Mouse (Mus musculus) limb, embryonic 10.5 days (tissue): ENCODE data around the gene S100a5. TPM values are rescaled to one million over a fixed set of nuclear protein-coding genes. Genes with fewer than 3 reads are reported as not detected.

Experiments
- DNase-seq: peaks from one replicate; pipeline ENCODE4 v3.0.0-alpha.2; 2017; ENCODE audit warnings: low spot score
- H3K27ac ChIP-seq: fragments of 300-500 bp; sonication (generic); 2 replicates; pipeline ENCODE4 v1.5.1; 2016; ENCODE audit warnings: mild to moderate bottlenecking
- H3K27me3 ChIP-seq: fragments of 300-500 bp; sonication (generic); 2 replicates; pipeline ENCODE4 v1.6.1; 2016; ENCODE audit warnings: low read depth, mild to moderate bottlenecking; ENCODE audit not compliant: poor library complexity, severe bottlenecking
- H3K36me3 ChIP-seq: fragments of 300-500 bp; sonication (generic); 2 replicates; pipeline ENCODE4 v1.6.1; 2016; ENCODE audit warnings: mild to moderate bottlenecking, moderate library complexity
- H3K4me1 ChIP-seq: fragments of 300-500 bp; sonication (generic); 2 replicates; pipeline ENCODE4 v1.6.1; 2016
- H3K4me3 ChIP-seq: fragments of 300-500 bp; sonication (generic); 2 replicates; pipeline ENCODE4 v1.5.1; 2016; ENCODE audit warnings: mild to moderate bottlenecking, moderate library complexity
- H3K9me3 ChIP-seq: fragments of 300-500 bp; sonication (generic); replicated peaks from 2 replicates; pipeline ENCODE4 v1.6.1; 2016; ENCODE audit warnings: mild to moderate bottlenecking
- WGBS: fragments of 180-500 bp; shearing (Covaris S2); methylation state at CpG from one replicate; pipeline ENCODE4 v1.1.7; 2016; 5-methylcytosine and 5-hydroxymethylcytosine counted together
- polyA plus RNA-seq: library from polyadenylated mRNA; unstranded; fragments of >200 nt; fragmentation: Nextera tagmentation; extraction: Ambion mirVana; gene quantifications from 2 replicates; pipeline ENCODE4 v1.2.1, GENCODE M21; 2016

The S100a5 gene
- polyA plus RNA-seq, 1 experiment from 2014 or later = not detected

DNA sequence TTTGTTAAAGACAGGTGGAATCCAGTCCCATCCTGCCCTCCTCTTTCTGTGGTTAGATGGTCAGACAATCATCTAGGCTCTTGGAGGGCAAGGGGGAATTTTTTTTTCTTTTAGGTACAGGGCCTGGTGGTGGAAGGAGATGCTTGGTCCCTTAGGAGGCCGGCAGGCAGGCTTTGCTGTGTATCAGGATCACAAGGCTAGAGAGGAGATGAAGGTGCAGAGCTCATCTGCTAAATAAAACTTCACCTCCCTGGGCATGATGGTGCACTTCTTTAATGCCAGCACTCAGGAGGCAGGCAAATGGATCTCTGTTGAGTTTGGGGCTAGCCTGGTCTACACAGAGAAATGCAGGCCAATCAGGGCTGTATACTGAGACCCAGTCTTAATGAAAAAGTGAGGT lies 7.6 kb downstream of the S100a5 start:
- no peak overlapping the region for H3K4me3 ChIP-seq
- no peaks in the 10 kb centered on the region for H3K36me3 ChIP-seq
- H3K9me3 ChIP-seq = no peaks in the 10 kb centered on the region
- H3K4me1 ChIP-seq = peaks cover 14% of the 10 kb centered on the region
- H3K27me3 ChIP-seq = peaks cover 10% of the 10 kb centered on the region
- no peak overlapping the region for H3K27ac ChIP-seq
- WGBS = 84% methylated on average over 1 of the region's 1 CpGs
- DNase-seq = no peak

GRCm38 (mm10) chr3:90617586-90617985 lies 9.3 kb downstream of the S100a5 start:
- Histone ChIP-seq H3K27me3 (peaks cover 10% of the 10 kb centered on the region), H3K36me3 (no peaks in the 10 kb centered on the region), H3K4me3 (no peak overlapping the region), H3K9me3 (no peaks in the 10 kb centered on the region), H3K4me1 (peaks cover 10% of the 10 kb centered on the region), H3K27ac (no peak overlapping the region)
- no peak for DNase-seq
- 14% methylated on average over 1 of the region's 1 CpGs for WGBS

GRCm38 (mm10) chr3:90621552-90621951 lies 13.2 kb downstream of the S100a5 start:
- no peak for DNase-seq
- Histone ChIP-seq H3K27ac (no peak overlapping the region), H3K27me3 (no peaks in the 10 kb centered on the region), H3K36me3 (no peaks in the 10 kb centered on the region), H3K4me1 (peaks cover 10% of the 10 kb centered on the region), H3K9me3 (no peaks in the 10 kb centered on the region), H3K4me3 (no peak overlapping the region)
- 60% methylated on average over 7 of the region's 7 CpGs for WGBS

GRCm38 (mm10) chr3:90623435-90624071 lies 15.2 kb downstream of the S100a5 start:
- H3K9me3 ChIP-seq = no peaks in the 10 kb centered on the region
- H3K36me3 ChIP-seq = no peaks in the 10 kb centered on the region
- H3K4me1 ChIP-seq = peaks cover 10% of the 10 kb centered on the region
- H3K27ac ChIP-seq = no peak overlapping the region
- H3K4me3 ChIP-seq = no peak overlapping the region
- H3K27me3 ChIP-seq = no peaks in the 10 kb centered on the region
- no peak for DNase-seq
- WGBS = 32% methylated on average over 2 of the region's 2 CpGs

GRCm38 (mm10) chr3:90625496-90625895 lies 17.2 kb downstream of the S100a5 start:
- no peak overlapping the region for H3K27ac ChIP-seq

GRCm38 (mm10) chr3:90626266-90627021 lies 18.1 kb downstream of the S100a5 start:
- Histone ChIP-seq H3K4me3 (no peak overlapping the region), H3K27me3 (no peaks in the 10 kb centered on the region), H3K36me3 (no peaks in the 10 kb centered on the region), H3K9me3 (no peaks in the 10 kb centered on the region), H3K27ac (no peak overlapping the region), H3K4me1 (peaks cover 10% of the 10 kb centered on the region)
- no peak for DNase-seq
- WGBS = 88% methylated on average over 9 of the region's 9 CpGs

More at GRCm38 (mm10) chr3:90625496-90625895, 17.2 kb downstream of the S100a5 start:
- H3K4me3 ChIP-seq = no peak overlapping the region
- no peaks in the 10 kb centered on the region for H3K9me3 ChIP-seq
- peaks cover 10% of the 10 kb centered on the region for H3K4me1 ChIP-seq
- no peaks in the 10 kb centered on the region for H3K36me3 ChIP-seq
- DNase-seq = no peak
- WGBS = 87% methylated on average over 5 of the region's 5 CpGs
- H3K27me3 ChIP-seq = no peaks in the 10 kb centered on the region

DNA sequence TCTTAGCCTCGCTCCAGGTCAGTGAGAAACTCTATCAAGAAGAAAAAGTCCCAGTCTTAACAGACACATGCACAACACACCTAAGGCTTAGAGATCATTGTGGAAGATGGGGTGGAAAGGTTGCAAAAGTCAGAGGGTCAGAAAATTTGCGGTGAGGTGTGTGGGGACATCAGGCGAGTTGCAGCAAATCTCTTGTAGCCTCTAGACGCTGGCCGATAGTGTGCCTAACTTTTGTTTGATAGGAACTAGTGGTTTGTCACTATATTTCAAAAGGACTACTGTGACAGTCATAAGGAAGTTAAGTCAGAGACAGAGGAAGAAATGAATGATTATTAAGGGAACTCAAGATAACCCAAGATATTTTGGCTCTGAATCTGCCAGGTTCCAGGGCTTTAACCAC lies 19.0 kb downstream of the S100a5 start:
- Histone ChIP-seq H3K4me3 (no peak overlapping the region), H3K36me3 (no peaks in the 10 kb centered on the region), H3K27ac (no peak overlapping the region), H3K27me3 (no peaks in the 10 kb centered on the region), H3K4me1 (peaks cover 10% of the 10 kb centered on the region), H3K9me3 (no peaks in the 10 kb centered on the region)
- DNase-seq = no peak
- 94% methylated on average over 5 of the region's 5 CpGs for WGBS

DNA sequence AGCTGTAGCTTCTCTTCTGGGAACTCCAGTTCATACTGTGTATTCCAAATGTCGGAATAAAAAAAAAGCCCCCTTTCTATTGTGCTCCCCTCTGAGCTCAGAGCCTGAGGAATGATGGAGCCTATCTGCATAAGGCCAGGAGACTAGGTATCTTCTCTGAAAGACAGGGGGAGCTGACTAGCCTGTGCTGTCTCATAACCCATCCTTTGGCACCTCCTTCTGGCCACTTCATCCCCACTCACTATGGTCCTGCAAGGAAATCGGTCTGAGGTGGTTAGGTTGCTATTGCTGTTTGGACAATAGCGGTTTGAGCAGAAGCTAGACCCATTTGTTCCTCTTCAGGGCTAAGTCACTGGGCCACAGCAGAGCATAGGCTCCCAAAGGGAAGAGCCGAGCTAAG lies 19.5 kb downstream of the S100a5 start:
- H3K4me1 ChIP-seq = peaks cover 10% of the 10 kb centered on the region
- WGBS = 63% methylated on average over 4 of the region's 4 CpGs
- no peak for DNase-seq
- no peaks in the 10 kb centered on the region for H3K27me3 ChIP-seq
- H3K9me3 ChIP-seq = no peaks in the 10 kb centered on the region
- no peak overlapping the region for H3K27ac ChIP-seq
- no peaks in the 10 kb centered on the region for H3K36me3 ChIP-seq
- no peak overlapping the region for H3K4me3 ChIP-seq

- H3K27me3 ChIP-seq = no peaks in the 10 kb centered on the region
- H3K4me1 ChIP-seq = no peaks in the 10 kb centered on the region
- H3K36me3 ChIP-seq = no peaks in the 10 kb centered on the region
- H3K9me3 ChIP-seq = no peaks in the 10 kb centered on the region
- no peak for DNase-seq
- 79% methylated on average over 2 of the region's 2 CpGs for WGBS
- no peak overlapping the region for H3K27ac ChIP-seq
- H3K4me3 ChIP-seq = no peak overlapping the region
These were observed 21.0 kb downstream of the S100a5 start for GRCm38 (mm10) chr3:90629298-90629697.

- no peak overlapping the region for H3K4me3 ChIP-seq
- no peaks in the 10 kb centered on the region for H3K9me3 ChIP-seq
- no peaks in the 10 kb centered on the region for H3K36me3 ChIP-seq
- no peak overlapping the region for H3K27ac ChIP-seq
- 82% methylated on average over 2 of the region's 2 CpGs for WGBS
- no peaks in the 10 kb centered on the region for H3K4me1 ChIP-seq
- H3K27me3 ChIP-seq = no peaks in the 10 kb centered on the region
- no peak for DNase-seq
These were observed 23.7 kb downstream of the S100a5 start for GRCm38 (mm10) chr3:90631984-90632383.

DNA sequence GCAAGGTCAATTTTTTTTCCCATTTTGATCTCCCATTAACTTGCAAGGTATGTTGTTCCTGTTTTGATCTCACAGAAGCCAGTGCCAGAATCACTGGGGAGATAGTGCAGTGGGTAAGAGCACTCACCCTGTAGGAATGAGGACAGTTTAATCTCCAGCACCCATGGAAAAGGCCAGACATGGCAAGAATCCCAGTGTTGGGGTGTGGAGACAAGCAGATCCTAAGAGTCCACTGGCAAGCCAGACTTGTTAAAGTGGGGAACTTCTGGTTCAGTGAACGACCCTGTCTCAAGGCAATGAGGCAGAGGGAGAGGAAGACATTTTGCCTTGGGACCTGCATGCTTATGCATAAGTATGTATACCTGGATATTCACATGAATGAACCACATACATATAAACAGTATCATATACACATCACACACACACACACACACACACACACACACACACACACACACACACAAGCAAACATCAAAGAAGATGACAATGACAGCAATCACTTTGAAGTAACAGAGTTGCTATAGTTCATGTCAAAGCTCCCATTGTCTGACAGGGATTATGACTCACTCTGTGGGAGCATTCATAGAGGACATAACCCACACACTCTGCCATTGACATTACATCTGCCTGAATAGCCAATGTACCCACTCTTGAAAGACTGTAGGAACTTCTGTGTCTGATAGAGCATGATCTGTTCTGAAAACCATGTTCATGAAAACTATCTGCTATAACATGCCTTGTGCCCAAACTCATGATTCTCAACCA lies 30.4 kb downstream of the S100a5 start:
- no peaks in the 10 kb centered on the region for H3K27me3 ChIP-seq
- H3K36me3 ChIP-seq = no peaks in the 10 kb centered on the region
- WGBS = 65% methylated on average over 1 of the region's 1 CpGs
- no peaks in the 10 kb centered on the region for H3K4me1 ChIP-seq
- DNase-seq = no peak
- H3K9me3 ChIP-seq = no peaks in the 10 kb centered on the region
- H3K4me3 ChIP-seq = no peak overlapping the region
- H3K27ac ChIP-seq = no peak overlapping the region

- DNase-seq = no peak
- Histone ChIP-seq H3K36me3 (no peaks in the 10 kb centered on the region), H3K9me3 (no peaks in the 10 kb centered on the region), H3K27ac (no peak overlapping the region), H3K4me1 (no peaks in the 10 kb centered on the region), H3K27me3 (no peaks in the 10 kb centered on the region), H3K4me3 (no peak overlapping the region)
- 51% methylated on average over 7 of the region's 7 CpGs for WGBS
These were observed 31.3 kb downstream of the S100a5 start for GRCm38 (mm10) chr3:90639511-90640154.

GRCm38 (mm10) chr3:90640981-90641380 lies 32.7 kb downstream of the S100a5 start:
- DNase-seq = no peak
- H3K4me1 ChIP-seq = no peaks in the 10 kb centered on the region
- no peaks in the 10 kb centered on the region for H3K9me3 ChIP-seq
- H3K36me3 ChIP-seq = no peaks in the 10 kb centered on the region
- 85% methylated on average over 7 of the region's 7 CpGs for WGBS
- H3K27ac ChIP-seq = no peak overlapping the region
- no peak overlapping the region for H3K4me3 ChIP-seq
- no peaks in the 10 kb centered on the region for H3K27me3 ChIP-seq
